Mouse (Mus musculus) gastrocnemius, adult 8-10 months (tissue): ENCODE results near the gene Setd1b. TPM values are rescaled to one million over a fixed set of nuclear protein-coding genes. Genes with fewer than 3 reads are reported as not detected.

Experiments
- DNase-seq, 2 experiments: peaks; one replicate each; pipeline ENCODE4 v3.0.0; 2022; ENCODE audit warnings: low spot score in 2 of 2
- total RNA-seq, 4 experiments: library from RNA; stranded (reverse); gene quantifications; 2 replicates each; pipeline ENCODE4 v1.2.4; 2022

Setd1b gene
- 10 to 100 TPM in 3 of 4 experiments, 1 to 10 TPM in 1; 8.0 to 10.8 (median 10.5) TPM for total RNA-seq

DNA sequence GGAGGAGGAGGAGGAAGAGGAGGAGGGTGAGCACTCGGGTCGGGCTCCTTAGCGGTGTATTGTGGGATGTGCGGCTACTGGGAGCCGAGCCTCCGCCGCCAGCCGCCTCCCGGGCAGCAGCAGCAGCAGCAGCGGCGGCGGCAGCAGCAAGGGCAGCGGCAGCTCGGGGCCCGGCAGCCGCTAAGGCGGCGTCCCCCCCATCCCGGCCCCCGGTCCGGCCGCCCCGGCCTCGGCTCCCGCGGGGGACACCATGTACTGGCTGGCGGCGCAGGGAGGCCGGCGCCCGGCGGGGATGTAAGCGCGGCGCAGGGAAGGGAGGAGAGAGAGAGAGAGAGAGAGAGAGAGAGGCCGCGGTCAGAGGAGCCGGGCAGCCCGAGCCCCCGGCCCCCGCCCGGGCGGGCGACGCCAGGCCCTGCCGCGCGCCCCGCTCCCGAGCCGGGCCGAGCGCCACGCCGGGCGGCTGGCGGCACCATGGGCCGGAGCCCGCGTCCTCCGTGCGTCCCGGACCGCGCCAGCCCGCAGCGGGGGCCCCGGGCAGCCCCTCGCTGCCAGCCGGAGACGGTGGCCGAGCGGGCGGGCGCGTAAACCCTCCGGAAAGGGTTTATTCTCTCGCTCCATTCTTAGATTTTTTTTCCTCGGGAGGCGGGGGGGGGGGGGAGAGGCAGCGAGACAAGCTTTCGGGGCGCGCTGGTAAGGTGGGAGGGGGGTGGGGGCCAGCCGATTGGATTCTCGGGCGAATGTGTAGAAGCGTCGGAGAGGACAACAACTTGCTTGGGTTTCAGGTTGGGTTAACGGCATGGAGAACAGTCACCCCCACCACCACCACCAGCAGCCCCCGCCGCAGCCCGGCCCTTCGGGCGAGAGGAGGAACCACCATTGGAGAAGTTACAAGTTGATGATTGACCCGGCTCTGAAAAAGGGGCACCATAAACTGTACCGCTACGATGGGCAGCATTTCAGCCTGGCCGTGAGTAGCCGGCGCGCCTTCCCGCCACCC is at the start of gene Setd1b:
Setd1b (plus strand) TSS at position 33 of the 997 bp plus-strand sequence.
- DNase-seq: peak; percentile 30 to 48

DNA sequence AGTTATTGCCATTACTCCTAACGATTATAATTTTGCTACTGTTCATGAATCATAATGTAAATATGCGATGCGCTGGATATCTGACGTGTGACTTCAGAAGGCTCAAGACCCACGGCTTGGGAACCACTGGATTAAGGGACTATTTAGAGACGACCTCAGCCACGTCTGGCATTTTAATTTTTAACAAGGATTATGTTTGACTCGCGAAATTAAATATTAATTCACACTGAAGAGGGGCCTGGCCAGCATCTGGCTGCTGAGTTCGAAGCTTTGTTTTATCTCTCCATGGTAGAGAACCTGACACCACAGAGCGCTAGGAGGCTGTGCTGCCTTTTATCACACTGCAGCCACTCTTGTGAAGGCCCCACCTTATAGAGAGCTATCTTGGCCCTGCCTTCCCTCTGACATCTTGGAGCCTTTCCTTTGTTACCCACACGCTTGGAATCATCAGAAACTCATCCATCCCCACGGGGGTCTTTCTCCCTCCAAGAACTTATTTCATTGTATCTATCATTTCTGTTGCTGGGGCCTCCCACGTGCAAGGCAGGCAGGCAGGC is 48.8 kb upstream of the Setd1b start:
- DNase-seq: no peak

GRCm38 (mm10) chr5:123094238-123094991 is 47.6 kb upstream of the Setd1b start:
- no peak for DNase-seq

GRCm38 (mm10) chr5:123096299-123096698 is 45.7 kb upstream of the Setd1b start:
- no peak for DNase-seq

DNA sequence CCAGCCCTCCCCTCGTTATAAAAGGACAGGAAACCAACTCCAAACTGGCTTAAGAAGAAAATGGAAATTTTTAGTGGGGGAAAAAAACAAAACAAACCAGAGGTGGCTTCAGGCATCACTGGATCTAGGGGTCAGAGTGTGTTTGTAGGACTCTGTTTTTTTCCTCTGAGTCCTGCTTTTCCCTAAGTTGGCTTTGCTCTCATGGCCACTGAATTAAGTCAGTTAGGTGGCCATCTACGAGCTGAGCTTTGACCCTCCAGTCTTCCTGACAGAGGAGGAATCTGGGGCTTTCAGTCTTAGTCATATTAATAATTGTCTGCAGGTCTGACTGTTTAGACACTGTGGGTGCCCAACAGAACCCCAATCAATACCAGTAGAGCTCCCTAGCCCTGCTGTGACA is 43.5 kb upstream of the Setd1b start:
- no peak for DNase-seq

GRCm38 (mm10) chr5:123102376-123102775 is 39.6 kb upstream of the Setd1b start:
- no peak for DNase-seq

DNA sequence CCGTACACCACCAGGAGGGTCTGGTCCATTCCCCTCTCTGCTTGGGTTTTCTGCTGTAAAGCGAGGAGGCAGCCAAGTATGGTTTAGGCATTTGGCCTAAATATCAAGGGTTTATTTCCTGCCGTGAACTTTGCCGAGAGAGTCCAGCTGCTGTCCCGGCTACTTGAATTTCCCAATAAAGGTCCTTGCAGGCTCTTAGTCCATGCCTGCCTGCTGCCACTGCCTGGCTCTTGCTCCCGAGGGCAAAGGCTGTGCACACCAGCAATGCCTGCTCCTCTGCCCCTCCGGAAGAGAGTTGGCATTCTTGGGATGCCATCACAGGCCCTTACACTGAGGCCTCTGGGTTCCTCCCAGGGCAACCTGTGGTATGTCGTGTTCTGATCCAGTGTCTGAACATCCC is 38.4 kb upstream of the Setd1b start:
- peak in 1 of 2 experiments; percentile 40 for DNase-seq

DNA sequence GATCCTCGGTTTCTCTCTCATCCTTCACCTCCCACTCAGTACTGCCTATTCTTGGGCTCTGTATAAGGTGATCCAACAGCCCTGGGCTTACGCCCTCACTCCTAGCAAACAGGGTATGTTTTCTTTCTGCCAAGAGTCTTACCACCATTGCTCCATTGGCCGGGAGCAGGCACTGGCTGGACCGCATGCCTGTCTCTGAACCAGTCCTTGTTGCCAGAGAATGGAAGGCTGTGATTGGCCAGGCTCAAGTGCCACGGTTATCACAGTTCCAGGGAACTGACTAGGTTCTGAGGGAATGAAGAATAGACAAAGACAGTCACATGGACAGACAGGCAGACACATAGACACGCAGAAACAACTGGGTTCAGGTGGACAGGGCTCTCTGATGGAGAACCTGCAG is 37.2 kb upstream of the Setd1b start:
- no peak for DNase-seq

GRCm38 (mm10) chr5:123109452-123110203 is 32.4 kb upstream of the Setd1b start:
- DNase-seq: no peak

DNA sequence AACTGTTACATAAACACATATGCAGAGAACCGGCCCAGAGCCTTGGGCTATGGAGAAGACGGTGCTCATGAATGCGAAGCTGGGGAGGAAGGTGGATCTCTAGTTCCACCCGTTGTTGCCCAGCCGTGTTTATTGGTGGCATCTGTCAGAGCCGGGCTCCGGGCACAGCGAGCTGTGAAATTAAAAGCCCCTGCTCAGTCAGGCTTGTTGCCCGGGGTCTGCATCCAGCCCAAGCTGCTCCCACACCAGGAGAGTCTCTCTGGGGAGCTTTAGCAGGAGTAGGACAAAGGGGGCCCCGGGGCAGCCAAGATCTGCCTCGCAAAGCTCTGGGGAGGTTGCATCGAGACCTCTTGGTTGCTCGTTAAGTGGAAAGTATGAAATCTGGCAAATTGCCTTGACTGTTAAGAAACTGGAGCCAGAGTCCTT is 31.7 kb upstream of the Setd1b start:
- DNase-seq: no peak

- DNase-seq: no peak
Measured at GRCm38 (mm10) chr5:123114109-123114508, 27.9 kb upstream of the Setd1b start.

DNA sequence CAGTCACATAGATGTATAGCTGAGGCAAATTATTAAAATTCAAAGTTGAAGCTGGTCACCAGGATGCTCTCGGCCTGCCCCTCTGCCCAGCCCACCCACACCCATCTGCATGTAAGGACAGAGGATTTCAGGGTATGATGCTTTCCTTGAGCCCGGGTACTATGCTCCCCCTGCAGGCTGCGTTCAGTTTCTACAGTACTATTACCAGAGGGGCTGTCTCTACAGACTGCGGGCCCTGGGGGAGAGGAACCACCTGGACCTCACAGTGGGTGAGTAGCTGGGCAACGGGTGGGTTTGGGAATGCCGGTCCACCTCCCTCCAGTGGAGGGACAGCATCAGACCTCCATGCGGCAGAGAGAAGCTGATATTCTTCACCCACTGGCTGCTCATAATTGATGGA is 27.1 kb upstream of the Setd1b start:
- DNase-seq: no peak

DNA sequence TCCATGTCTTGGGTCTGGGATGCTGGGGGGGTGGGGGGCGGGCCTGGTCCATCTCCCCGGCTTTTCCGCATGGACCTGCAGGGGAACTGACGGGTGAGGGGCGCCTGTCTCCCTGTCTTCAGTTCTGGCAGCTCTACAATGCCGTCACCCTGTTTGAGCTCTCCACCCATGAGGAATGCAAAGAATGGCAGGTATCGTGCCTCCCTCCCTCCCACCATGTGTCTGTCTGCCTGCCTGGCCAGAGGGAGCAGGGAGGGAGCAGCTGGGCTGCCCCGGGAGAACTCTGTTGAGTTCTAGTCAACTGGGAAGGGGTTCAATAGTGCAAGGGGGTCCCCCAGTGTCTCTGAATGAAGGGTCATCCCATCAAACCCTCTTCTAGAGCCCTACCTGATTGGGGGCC is 25.9 kb upstream of the Setd1b start:
- DNase-seq: no peak

- DNase-seq: peak; percentile 64 to 67
Measured at GRCm38 (mm10) chr5:123117257-123117656, 24.7 kb upstream of the Setd1b start.

- DNase-seq: no peak
Measured at GRCm38 (mm10) chr5:123117773-123118172, 24.2 kb upstream of the Setd1b start.

DNA sequence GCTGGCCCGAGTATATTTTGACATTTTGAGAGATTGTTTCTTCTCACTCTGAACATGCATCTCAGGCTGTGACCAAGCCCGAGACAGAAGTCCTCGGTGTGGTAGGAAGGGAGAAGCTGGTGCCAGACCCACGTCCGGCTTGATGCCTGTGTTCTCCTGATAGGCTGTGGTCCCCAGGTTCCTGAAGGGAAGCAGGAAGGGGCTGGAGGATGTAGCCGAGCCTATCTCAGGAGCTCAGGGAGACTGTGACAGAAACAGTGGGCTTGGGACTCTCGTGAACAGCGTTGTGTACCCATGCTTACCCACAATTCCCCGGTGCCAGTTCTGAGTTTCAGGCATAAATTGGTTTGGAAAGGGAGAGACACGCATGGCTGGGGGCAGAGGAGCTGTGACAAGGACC is 23.2 kb upstream of the Setd1b start:
- DNase-seq: no peak

- DNase-seq: no peak
Measured at GRCm38 (mm10) chr5:123120624-123121215, 21.3 kb upstream of the Setd1b start.

DNA sequence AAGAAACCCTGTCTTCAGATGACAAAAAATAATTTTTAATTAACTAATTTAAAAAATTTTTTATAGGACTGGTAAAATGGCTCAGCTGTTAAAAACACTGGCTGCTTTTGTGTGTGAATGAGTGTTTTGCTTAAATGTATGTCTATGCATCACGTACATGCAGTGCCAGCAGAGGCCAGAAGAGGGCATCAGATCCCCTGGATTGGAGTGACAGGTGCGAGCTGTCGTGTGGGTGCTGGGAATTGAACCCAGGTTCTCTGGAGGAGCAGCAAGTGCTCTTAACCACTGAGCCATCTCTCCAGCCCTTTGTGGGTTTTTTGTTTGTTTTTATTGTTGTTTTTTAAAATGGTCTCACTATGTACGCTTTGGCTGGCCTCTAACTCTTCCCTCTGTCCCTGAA is 19.8 kb upstream of the Setd1b start:
- no peak for DNase-seq

GRCm38 (mm10) chr5:123125105-123125504 is 16.9 kb upstream of the Setd1b start:
- DNase-seq: no peak

- DNase-seq: no peak
Measured at GRCm38 (mm10) chr5:123125638-123126406, 16.2 kb upstream of the Setd1b start.
